Mouse (Mus musculus) gastrocnemius, postnatal 36 days (tissue): ENCODE results near the gene Mdga2. TPM values are rescaled to one million over a fixed set of nuclear protein-coding genes. Genes with fewer than 3 reads are reported as not detected.

Experiments
- DNase-seq, 2 experiments: peaks; one replicate each; pipeline ENCODE4 v3.0.0; 2022
- intact Hi-C: fragments of 180-260 bp; cut with DNase I; formaldehyde crosslinking; loops from one replicate; pipeline ENCODE4 v1.15.1; 2025
- total RNA-seq, 2 experiments: library from RNA; stranded (reverse); gene quantifications; 2 replicates each; pipeline ENCODE4 v1.2.3; 2021

The Mdga2 gene
- total RNA-seq, 2 experiments from 2014 or later = not detected

DNA sequence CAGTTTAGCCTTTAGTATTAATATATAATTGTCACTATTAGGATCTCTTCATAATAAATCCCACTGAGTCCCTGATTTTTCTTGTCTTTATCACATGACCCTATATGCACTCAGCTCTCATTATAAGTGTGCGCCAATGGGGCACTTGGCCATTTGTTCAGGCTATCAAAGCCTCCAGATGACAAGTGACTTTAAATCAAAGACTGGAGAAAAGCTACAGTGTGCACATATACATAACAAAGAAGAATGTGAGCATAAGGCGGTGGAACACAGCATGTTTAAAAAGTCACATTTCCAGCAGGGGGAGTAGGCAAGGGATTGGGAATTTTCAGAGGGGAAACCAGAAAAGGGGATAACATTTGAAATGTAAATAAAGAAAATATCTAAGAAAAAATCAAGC, 497.9 kb downstream of the Mdga2 start:
- no peak for DNase-seq

DNA sequence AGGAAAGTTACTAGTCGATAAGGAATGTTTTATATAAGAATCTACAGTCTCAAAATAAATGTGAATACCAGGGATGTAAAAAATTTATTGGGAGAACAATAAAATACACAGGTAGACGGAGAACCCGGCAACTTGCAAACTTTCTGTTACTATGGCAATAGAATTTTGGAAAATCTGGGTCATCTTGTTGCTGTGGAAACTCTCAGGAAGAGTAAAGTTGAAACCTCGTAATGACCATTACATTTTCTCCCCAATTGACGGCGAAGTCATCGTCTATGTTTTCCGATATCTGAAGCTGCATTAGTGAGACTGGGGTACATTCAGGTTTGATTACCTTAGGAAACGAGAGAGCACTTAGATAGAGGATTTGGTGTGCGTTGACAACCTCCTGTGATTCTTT, 514.0 kb downstream of the Mdga2 start:
- DNase-seq = no peak
- intact Hi-C loops = no loop called here

More for the DNA sequence above, 497.9 kb downstream of the Mdga2 start:
- intact Hi-C loops = no loop called here

DNA sequence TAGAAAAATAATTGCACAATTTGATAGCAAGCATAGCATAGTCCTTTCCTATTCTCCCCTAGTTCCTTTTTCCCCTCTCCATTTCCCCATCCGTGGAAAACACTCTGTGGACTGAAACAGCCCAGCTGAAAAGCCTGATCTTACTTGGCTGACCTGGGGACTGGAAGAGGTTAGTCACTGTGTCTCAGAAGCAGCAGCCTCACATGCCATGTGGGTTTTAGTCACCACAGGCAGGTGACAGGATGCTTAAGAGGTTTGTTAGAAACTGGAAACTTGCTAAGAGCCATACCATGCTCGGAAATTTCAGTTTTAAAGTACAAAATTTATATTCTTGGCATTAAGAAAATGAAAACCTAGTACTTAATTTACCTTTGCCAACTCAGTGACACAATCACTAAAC, 514.9 kb downstream of the Mdga2 start:
- intact Hi-C loops = no loop called here
- no peak for DNase-seq

DNA sequence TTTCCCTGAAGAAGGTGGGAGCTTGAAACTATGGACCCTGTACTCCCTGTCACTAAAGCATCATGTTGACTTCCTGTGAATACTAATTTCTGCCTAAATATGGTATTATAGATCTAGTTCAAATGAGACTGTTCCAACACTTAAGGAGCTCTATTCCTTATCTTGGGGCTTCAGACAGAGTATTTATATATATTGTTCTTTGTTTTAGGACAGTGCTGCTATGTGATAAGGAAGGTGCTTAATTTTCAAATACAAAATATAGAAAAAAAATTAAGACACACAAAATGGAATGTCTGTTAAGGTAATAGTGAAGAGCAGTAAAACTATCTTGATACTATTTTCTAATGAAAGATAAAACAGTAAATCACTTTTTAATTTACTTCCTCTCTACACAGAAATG, 517.3 kb downstream of the Mdga2 start:
- DNase-seq = no peak
- intact Hi-C loops = no loop called here

DNA sequence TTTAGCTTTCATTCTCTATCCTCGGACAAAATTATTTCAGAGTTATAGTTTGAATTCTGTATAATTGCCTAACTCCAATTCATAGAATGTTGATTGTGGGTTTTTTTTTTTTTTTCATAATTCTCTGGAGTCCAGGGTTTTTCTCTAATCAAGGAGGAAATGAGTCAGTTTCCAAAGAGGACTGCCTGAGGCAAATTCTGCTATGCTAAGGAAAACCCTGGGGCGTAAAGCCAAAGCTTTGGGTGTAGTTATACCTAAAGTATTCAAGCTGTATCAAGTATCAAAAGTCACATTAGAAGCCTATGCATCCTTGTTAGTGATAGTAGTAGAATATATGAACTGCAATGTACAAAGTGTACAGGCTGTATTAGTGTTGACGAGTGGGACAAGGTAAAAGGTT, 519.6 kb downstream of the Mdga2 start:
- DNase-seq = no peak
- intact Hi-C loops = no loop called here

DNA sequence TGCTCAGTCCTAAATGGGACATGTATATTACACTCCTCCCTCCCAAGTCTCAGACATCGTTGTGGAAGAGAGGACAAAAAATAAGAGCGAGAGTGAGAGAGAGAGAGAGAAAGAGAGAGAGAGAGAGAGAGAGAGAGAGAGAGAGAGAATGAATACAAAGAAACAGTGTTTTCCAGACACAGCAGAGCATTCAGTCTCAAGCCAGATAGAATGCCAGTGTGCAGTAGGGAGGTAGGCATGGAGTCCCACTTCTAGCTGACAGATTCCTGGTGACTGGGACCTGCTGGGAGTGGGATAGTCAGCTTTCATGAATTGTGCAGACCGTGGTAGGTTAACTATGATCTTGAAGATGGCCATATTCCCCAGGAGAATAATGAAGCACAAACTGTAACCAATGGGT, 542.8 kb downstream of the Mdga2 start:
- intact Hi-C loops = no loop called here
- no peak for DNase-seq

DNA sequence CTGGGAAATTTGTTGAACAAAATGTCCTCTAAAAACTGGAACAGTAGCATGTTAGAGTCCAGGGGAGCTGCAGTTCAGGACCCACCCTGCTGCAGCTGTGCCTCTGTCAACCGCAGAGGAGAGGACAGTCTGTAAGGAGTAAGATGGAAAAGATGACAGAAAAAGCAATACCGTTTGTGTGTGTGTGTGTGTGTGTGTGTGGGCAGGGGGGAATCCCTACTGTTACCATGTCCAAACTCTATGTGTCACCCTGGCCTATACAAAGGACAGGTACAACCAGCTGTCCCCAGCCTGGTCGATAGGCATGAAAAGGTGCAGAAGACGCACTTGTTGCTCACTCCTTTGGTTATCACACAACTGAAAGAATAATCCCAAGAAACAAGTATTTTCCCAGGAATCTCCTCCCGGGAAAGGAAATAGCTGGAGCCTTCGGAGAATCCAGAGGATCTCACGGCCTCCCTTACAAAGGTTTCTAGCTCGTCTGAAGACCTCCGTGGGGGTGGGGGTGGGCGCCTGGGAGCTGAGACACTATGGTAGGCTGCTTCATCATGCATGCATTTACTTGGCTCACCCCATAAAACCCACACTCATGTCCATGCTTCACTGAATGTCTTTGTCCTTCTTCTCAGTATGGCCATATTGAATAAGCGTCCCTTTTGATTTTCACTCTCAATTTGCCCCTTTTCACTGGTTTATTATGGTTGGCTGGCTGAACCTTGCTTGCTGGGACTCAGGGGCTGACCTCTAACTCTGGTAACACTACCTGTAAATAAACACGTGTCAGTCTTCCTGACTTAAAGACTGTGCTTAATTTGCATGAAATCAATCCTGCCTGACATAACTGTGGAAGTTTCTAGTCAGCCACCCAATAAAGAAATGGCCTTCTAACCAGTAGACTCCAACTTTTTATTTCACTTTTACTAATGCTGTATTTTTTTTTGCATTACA, 573.5 kb downstream of the Mdga2 start:
- no peak for DNase-seq
- intact Hi-C loops = no loop called here

DNA sequence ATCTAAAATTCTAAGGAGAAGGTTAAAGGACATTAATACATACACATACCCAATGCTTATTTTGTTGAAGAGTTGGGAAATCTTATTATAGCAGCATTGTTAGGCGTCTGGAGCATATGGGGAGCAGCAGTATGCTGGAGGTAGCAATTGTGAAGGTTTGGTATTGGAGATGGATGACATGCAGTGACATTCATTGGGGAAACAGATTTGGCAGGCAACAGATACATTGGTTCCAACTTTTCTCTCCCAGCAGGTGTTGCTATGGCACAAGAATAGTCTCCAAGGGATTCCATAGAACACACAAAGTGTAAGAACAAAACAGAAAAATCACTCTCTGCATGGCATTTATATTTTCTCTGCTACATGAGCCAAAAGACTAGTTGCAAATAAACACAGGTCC, 581.9 kb downstream of the Mdga2 start:
- intact Hi-C loops = no loop called here
- DNase-seq = no peak

DNA sequence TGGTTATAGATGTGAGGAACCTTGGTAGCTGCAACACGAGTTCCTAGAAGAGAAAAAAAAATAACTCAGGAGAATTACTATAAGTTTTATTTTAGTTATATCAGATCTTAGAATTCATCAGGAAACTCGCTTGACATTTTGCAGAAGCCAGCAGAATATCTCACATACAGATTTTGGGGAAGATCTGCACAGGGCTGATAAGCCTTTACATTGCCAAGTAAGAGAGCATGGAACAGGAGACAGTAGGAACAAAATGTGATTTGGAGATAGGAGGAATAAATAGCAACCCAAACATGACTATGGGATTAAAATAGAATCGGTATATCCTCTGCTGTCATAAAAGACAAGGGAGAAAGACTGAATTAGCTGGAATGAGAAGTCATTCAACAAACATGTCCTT, 602.4 kb downstream of the Mdga2 start:
- DNase-seq = no peak
- intact Hi-C loops = no loop called here

DNA sequence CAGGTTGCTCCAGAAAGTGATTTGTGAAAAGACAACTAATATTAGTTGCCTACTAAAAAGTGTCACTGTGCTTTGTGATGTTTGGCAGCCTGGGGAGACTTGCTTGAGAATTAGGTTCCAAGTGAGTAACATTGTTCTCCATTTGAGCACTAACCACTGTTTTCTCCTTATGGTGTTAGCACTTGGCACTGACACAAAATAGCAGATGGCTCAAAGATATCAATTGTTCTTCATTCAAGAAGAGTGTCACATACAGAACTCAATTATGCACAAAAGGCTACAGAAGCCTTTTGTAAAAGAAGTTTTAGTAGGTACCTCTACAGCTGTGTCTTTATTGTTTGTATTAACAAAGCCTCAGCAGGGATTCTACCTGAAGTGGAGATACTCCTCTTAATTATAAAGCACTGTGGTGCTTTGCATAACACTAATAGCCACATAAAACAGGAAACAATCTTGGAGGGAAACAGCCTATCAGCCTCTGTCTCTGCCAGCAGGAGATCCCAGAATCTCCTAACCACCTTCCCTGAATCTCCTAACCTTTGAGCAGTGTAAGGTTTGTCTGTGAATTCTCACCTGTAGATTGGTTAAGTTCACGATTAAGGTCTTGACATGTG, 630.6 kb downstream of the Mdga2 start:
- intact Hi-C loops = no loop called here
- no peak for DNase-seq

DNA sequence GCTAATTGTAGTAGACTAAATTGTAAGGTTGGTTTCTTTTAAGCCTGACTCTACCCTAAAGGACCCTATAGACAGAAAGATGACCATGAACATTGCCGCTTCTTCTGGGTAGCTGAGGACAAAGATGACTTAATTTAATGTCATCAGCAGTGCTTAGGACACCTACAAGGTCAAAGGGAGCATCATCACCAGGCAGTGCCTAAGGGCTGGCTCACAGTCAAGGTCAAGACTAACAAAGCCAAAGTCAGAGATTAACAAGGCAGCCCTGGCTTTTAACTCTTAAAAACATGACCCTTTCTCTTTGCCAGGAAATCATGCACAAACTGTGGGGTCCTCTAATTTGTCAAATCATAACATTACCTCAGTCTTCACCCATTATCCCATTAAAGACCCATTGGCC, 657.0 kb downstream of the Mdga2 start:
- DNase-seq = no peak
- intact Hi-C loops = no loop called here

DNA sequence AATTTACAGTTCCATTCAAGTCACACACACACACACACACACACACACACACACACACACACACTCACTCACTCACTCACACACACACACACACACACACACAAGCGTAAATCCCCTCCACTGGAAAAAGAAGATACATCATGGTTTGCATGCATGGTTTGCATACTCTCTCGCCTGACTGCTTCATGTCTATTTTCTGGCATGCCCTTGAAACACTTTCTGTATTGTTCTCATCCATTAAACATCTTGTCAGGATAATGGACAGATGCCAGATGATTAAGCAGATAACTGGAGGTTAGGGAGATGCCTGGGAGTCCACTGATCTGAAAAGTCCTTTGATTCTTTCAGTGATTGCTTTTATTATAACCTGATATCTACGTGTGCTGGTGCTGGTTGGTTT, 665.5 kb downstream of the Mdga2 start:
- intact Hi-C loops = no loop called here
- DNase-seq = no peak

DNA sequence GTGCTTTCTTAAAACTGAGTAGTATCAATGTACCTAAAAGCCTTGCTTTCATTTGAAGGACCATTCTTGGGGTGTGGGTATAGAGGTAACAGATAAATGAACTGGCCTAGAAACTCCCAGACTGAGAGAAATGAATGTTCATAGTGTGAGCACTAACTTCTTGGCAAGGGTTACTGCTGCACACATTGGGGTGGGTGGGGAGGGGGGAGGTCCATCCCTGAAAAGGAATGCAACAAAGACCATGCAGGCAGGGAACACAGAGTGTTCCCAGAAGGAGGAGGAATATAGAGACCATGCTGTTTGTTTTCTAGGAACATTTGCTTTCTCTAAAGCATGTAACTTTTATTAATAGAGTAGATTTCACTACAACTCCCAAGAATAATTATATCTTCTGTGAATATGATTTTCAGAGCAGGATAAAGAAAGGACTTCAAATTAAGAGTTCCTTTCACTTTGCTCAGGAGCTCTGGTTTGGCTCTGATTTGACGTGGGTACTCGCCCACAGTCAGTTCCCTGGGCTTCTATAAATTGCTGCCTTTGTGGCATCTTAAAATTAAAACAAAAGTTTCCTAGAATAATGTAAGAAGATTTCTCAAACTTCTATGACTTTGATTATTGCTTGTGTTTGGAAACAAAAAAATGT, 666.0 kb downstream of the Mdga2 start:
- no peak for DNase-seq
- intact Hi-C loops = no loop called here

DNA sequence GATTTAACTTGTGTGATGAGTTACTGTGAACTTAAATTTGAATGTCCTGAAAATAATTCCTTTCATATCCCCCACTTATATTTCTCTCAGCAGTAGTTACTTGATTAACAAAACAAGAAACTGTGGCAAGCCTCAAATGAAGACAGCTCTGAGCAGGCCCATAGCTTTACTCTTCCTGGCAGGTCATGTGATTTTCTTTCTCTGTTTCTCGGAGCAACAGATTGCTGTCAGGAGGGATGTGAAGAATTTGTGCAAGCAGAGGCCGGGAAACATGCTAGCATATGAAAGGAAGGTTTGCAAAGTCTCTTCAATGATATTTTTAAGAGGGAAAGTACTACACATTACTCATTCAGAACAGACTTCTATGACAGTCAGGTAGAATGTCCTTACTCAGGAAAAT, 697.4 kb downstream of the Mdga2 start:
- intact Hi-C loops = no loop called here

DNA sequence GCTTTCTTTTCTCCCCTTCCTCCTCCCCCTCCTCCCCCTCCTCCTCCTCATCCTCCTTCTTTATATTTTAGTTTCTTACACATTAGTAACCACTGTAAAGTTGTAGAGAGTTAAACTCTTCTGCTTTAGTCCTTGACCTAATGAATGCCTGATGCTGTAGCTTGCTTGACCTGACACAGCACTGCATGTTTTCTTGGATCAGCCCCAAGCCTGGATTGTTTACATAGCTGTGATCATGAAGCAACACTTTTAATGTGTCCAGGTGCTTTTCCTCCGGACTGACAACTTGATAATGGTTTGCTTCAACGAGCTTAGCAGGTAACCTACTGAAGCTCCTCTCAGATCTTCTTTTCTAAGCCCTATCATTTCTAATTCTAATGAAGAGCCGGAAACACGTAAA, 723.1 kb downstream of the Mdga2 start:
- DNase-seq = no peak
- intact Hi-C loops = no loop called here

More for the DNA sequence above, 697.4 kb downstream of the Mdga2 start:
- DNase-seq = no peak

DNA sequence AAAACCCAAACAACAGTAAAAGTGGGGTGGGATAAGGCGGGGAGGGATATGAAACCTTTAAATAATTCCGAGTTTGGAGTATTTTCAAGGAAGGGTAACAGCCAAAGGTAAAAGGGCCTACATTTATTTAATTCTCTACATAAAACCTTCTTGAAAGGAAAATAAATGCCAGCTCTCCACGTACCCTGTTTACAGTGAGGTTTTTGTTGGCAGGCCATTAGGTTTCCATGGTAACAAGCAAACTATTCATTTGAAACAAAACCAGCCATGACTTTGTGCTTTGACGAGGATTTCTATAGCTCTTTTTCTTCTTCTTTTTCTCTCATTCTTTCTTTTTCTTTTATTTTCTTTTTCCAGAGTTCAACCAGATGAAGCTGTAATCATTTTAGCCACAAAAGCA, 751.5 kb downstream of the Mdga2 start:
- DNase-seq = no peak
- intact Hi-C loops = no loop called here

DNA sequence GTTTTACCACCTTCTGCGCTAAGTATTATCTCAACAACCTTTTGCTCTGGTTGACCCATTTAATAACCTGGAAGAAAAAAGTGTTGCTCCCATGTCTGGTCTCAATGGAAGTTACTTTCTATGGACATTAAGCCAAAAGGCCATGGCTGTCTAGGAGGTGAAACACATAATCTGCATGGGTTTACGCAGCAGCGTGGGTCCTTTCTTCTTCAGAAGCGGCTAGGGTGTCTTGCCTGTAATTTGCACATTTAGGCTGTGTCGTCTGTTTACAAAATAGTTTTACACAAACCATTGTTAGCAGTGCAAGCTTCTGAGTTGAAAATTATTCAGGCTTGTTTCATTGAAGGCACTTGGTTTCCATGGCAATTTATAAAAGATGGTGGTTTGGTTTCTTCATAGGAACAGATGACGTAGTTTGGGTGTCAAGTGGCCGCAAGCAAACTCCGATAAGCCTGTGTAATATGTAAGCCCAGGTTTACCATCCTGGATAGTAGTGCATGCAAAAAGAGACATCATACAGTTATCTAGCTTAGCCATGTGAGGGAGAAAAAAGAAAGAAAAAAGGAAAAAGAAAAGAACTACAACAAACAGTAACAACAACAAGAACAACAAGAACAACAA, 752.0 kb downstream of the Mdga2 start:
- intact Hi-C loops = no loop called here
- DNase-seq = no peak

DNA sequence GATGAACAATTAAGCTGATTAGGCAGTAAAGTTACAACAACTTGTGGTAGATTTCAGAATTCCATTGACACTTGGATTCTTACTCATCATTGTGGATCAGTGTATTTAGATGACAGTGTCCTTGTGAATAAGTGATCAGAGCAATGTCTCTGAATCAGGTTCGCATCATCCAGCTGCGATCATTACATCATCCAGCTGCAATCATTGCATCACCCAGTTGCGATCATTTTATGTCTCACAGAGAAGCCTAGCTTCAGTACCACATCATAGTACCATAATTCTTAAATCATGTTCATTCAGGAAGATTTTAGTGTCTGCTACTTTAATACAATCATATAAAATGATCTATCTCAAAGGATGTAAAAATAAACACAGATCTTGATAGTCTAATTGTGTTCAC, 756.8 kb downstream of the Mdga2 start:
- intact Hi-C loops = no loop called here

DNA sequence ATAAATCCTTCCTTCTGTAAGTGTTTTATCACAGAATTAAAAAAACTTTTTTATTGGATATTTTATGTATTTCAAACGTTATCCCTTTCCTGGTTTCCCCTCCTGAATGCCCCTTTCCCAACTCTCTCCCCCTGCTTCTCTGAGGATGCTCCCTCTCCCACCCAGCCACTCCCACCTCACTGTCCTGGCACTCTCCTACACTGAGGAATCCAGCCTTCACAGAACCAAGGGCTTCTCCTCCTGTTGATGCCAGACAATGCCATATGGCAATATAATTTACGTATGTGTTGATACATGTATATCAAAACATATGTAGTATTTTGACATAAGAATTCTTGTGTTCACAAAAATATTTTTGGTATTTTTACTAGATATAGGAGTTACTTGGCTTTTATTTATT, 779.0 kb downstream of the Mdga2 start:
- DNase-seq = no peak
- intact Hi-C loops = no loop called here

More for the DNA sequence above, 756.8 kb downstream of the Mdga2 start:
- no peak for DNase-seq
